Mouse (Mus musculus): ENCODE measurements around the gene Cyp46a1.

GRCm38 (mm10) chr12:108398681-108399080 is 64.5 kb downstream of the Cyp46a1 start:
- TF ChIP-seq EP300 (IDR thresholded peaks at IDR 0.05; ENCODE audit: low read depth) (no peak), CTCF (IDR thresholded peaks at IDR 0.05; ENCODE audit: low read depth) (no peak)

Data from heart, postnatal 0 days (tissue).